Mouse (Mus musculus) left cerebral cortex, postnatal 4 days (tissue): ENCODE data around the gene Arl9. TPM values are rescaled to one million over a fixed set of nuclear protein-coding genes. Genes with fewer than 3 reads are reported as not detected.
"Not testable (repeated sequence)": the region's sequence is repeated elsewhere in the genome, so short reads cannot be mapped to it uniquely, and the experiment has no call there.

Experiments
- DNase-seq: peaks from one replicate; pipeline ENCODE4 v3.0.0-alpha.2; 2022
- intact Hi-C: fragments of 180-260 bp; cut with DNase I; formaldehyde crosslinking; loops from one replicate; pipeline ENCODE4 v1.15.1; 2025
- total RNA-seq, 2 experiments: library from RNA; stranded (reverse); gene quantifications; 2 replicates each; pipeline ENCODE4 v1.2.3; 2021

The Arl9 gene
- total RNA-seq, result under 1 TPM in 1 of 2 experiments, not detected in 1; 0.88 TPM

DNA sequence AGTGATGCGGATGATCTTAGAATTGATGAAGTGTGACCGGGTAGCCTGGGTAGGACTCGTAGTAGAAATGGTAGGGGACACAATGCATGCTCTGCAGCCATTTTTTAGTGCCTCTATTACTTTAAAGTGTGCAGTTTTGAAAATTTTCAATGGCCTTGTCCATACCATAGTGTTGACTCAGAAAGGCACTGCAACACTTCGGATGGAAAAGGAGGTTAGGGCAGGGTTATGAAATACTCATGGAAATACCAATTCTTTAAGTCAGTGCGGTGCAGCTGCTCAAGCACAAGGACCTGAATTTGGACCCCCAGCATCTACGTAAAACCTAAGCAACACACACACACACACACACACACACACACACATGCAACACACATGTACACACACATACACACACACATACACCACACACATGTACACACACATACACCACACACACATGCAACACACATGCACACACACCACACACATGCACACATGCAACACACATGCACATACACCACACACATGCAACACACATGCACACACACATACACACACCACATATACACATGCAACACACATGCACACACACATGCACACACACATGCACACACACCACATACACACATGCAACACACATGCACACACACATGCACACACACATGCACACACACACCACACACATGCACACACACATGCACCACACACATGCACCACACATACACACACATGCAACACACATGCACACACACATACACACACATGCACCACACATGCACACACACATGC is at the start of gene Arl9:
TSS of gene Arl9 (plus strand) at position 5 of the 771 bp plus-strand sequence.
- intact Hi-C loops, result no loop called here

DNA sequence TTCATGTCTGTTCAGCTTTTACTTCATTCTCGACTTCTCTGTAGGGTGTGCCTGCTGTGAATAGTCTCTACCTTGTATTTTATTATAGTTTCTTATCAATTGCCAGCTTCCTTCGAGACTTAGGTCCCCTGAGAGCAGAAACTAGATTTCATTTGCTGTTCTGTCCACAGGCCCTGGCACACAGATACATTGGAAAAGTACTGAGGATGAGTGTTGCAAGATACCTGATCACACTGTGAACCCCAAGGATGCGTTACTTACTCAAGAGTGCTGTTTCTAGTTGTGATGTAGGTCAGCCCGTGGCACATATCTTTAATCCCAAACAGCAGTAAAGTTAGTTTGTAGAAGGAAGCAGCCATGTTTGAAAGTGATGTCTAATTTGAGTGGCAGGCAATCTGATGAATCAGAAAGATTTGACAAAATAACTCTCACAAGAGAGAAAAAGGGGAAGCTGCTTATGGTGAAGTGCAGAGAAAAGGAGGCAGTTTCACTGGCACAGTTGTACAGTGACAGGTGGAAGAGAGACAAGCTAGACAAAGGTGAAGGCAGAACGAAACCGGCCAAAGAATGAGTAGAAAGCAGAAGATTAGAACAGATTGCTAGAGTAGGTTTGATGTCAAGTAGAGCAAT is 49.5 kb upstream of the Arl9 start:
- DNase-seq, result no peak
- intact Hi-C loops, result no loop called here

More for the DNA sequence above, at the start of gene Arl9:
- no peak for DNase-seq

DNA sequence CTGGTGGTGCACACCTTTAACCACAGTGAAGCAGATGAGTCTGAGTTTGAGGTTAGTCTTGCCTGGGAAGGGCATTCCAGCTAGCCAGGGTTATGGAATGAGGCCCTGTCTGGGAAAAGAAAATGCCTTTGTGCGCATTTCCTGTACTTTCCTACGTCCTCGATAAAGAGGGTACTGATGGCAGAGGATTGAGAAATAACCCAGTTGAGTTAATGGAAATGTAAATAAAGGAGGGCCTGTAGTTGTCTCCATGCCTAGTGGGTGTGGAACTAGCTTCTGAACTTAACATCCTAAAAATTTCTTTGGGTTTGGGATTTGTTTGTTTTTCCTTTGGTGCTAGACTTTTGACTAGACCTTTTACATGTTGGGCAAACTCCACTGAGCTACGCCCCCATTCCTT is 48.4 kb upstream of the Arl9 start:
- intact Hi-C loops, result no loop called here
- no peak for DNase-seq

DNA sequence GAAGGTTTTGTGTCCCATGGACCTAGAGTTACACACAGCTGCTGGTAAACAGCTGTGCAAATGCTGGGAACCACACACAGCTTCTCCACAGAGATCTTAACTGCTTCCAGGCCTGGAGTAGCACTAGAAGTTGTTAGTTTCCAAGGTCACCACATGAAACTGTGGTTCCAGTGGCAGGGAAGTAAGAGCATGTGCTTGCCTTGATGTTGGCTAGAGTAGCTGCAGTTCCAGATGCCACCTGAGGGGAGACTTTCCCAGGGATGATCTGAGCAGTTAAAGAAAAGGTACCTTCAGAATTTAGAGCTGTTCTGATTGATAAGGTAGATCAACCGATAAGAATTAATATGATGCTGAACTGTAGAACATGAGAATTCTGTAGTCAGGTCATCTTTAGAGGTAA is 45.9 kb upstream of the Arl9 start:
- intact Hi-C loops, result no loop called here
- DNase-seq, result no peak

DNA sequence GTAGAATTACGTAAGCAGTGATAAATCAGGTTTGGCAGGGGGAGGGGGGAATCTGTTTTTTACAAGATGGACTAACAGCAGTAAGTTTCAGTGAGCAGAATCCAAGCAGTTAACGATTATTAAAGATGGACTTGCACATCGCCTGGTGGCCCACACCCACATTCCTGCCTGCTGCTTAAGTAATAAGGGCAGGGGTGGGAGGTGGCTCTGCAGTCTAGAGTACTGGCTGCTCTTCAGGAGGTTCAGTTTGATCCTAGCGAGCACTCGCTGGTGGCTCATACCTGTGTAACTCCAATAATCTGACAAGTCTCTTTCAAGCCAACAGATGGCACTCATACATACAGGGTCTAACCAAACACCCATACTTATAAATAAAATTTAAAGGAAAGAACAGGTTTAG is 44.3 kb upstream of the Arl9 start:
- no peak for DNase-seq
- intact Hi-C loops, result no loop called here

DNA sequence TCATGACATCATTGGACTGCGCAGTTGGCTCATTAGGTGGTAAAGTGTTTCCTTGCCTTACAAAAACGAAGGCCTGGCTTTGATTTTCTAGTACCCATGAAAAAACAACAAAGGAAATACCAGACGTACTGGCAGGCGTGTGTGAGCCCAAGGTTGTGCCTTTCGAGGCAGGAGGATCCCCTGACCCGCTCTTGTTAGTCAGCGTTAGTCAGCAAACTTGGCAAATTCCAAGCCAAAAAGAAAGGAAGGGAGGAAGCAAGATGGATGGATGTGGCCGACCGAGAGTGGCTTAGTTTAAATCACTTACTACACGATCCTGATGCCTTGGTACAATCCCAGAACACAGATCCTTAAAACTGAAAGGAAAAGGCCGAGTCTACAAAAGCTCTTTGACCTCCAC is 41.3 kb upstream of the Arl9 start:
- no peak for DNase-seq
- intact Hi-C loops, result no loop called here

DNA sequence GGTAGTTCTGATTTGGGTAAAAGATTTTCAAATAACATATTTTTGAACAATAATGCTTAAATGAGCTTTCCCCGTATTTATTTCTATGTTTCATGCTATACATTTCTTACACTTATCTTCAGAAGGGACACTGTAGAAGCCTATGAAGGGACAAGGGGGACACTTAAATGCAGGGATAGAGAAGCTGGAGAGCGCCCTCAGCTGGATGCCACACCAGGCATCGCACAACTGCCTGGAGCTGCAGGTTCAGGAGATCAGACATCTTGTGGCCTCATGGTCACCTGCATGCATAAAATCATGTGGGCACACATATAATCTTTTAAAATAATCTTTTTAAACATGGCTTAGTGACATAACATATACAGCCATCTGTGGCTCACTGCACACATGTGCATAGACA is 39.2 kb upstream of the Arl9 start:
- intact Hi-C loops, result no loop called here
- DNase-seq, result no peak

DNA sequence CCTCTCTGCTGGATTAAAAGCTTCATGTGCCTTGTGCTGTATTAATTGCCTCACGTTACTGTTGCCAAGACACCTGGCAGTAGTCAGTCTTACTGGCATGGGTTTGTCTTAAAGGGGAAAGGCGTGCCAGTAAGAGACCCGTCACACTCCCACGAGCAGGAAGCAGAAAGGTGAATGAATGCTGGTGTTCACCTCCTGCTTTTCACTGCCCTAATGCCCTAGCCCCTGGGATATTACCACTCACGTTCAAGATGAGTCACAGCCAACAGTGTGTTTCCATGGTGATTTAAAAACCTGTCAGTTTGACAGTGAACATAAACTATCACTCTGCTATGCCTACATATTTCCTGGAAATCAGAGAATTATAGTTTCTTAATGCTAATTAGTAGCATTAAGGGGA is 34.6 kb upstream of the Arl9 start:
- intact Hi-C loops, result no loop called here
- no peak for DNase-seq

DNA sequence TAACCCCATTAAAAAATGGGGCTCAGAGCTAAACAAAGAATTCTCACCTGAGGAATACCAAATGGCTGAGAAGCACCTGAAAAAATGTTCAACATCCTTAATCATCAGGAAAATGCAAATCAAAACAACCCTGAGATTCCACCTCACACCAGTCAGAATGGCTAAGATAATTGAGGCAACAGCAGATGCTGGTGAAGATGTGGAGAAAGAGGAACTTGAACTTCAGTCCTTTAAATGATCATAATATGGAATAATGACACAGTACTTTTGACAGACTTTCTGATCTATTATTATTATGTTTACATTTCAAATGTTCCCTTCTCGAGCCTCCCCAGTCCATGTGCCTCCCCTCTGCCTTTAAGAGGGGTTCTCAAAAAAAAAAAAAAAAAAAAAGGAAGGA is 32.7 kb upstream of the Arl9 start:
- intact Hi-C loops, DNase-seq: not testable (repeated sequence)

DNA sequence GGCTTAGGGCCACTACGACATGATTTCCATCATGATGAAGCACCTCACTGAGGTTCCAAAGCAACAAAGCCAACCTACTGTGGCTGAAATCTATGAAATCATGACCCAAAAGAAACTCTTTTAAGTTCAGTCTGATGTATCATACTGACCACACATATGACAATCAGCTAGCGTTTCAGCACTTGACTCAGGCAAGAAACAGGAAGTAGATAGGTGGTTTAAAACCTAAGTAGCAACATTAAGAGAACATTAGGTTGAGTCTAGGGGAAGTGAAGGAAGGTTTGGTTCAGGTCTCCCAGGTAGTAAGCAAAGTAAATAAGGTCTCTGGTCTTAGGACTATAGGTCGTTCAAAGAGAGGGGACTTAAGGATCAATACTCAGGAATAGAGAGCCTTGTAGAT is 30.4 kb upstream of the Arl9 start:
- intact Hi-C loops, result no loop called here
- no peak for DNase-seq

DNA sequence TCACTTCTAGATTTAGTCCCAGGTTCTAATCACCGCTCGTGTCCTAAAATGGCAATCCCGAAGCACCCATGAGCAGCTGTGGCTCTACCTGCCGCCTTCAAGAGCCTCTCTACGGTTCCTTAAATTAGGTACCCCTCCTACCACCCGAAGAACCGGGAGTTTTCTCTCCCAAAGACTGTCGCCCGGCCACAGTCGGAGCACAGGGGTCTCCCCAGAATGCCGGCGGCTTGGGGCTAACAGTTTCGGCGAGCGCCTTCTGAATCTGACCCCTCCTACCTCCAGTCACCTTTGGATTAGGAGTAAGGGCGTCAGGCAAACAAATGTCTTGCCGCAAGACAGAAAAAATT is 29.7 kb upstream of the Arl9 start:
- intact Hi-C loops, result no loop called here

DNA sequence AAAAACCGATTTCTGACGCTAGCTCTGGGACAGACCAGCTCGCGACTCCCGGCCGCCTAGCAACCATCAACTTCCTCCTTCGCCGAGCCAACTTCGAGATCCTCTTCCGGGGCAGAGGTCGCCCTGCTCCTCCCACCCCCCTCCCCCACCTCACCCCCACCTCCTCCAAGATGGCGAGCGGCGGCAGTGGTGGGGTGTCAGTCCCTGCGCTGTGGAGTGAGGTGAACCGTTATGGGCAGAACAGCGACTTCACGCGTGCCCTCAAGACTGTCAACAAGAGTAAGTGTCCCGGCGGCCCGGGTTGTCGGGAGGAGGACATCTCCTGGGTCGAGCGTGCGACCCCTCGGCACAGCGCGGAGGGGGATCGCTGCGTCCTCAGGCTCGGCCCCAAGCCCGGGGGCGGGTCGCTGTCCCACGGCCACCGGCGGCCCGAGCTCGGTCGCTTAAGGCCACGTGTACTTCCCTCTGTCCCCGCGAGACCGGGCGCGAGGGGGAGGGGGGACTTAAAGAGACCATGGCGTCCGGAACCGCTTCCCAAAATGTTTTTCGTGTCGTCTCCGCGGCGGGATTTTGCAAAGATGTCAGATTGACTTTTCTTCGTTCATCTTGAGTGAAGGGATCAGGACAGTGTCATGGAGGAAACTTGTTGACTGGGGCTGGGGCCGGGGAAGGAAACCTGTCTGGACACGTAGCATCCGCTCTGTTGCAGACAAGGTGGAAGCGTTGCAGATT is 29.1 kb upstream of the Arl9 start, which contains the start of gene Srp72:
TSS of gene Srp72 (plus strand) at position 130 of the 732 bp plus-strand sequence.
- peak; percentile 88 for DNase-seq
- intact Hi-C loops, result no loop called here

More for the DNA sequence above, 29.7 kb upstream of the Arl9 start:
- no peak for DNase-seq

DNA sequence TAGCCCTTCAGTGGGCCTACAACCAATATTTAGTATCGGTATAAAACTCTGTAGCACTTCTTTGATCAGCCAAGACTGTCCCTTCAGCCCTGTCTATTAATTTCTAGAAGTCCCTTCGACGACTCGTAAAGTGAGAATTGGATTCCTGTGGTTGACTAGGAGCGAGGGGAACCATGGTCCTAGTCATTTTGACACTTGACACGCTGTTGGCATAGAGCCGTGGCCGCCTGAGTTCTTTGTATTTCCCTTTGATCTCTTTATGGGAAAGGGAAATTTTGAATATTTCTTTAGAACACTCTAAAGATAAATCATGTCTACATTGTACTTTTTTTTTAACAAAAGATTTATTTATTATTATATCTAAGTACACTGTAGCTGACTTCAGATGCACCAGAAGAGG is 28.1 kb upstream of the Arl9 start:
- no peak for DNase-seq
- intact Hi-C loops, result no loop called here

DNA sequence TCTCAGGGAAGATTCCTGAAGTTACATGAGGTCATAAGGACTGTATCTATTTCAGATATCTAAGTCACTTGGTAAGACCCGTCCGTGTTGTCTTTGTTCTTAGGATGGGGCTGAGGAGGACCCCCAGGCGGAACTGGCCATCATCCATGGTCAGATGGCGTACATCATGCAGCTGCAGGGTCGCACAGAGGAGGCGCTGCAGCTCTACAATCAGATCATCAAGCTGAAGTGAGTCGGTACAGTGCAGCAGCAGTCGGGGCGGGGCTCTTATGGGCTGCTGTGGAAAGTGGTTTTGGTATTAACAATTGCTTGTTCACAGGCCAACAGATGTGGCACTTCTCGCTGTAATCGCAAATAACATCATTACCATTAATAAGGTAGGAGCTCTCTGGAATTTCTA is 19.8 kb upstream of the Arl9 start:
- intact Hi-C loops, result no loop called here
- DNase-seq, result no peak

DNA sequence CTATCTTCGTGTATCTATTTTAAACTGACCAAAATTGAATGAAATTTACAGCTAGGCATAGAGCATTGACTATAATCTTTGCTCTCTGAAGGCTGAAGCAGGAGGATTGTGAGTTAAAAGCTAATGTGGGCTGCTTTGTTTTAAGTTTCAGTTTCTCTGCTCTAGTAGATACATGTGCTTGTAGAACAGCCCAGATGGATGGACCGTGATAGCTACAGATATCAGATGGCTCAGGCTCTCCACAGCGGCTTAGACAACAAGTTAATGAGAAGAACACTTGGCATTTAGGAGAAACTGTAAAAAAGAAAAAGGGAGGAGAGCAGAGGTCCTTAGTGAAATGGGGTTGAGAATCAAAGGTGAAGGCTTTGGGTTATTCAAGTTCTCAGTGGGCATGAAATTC is 13.1 kb upstream of the Arl9 start:
- no peak for DNase-seq
- intact Hi-C loops, result loop anchor here (10.0 kb wide), 1 partner anchor 344 kb away; no protein-coding TSS in a partner anchor

DNA sequence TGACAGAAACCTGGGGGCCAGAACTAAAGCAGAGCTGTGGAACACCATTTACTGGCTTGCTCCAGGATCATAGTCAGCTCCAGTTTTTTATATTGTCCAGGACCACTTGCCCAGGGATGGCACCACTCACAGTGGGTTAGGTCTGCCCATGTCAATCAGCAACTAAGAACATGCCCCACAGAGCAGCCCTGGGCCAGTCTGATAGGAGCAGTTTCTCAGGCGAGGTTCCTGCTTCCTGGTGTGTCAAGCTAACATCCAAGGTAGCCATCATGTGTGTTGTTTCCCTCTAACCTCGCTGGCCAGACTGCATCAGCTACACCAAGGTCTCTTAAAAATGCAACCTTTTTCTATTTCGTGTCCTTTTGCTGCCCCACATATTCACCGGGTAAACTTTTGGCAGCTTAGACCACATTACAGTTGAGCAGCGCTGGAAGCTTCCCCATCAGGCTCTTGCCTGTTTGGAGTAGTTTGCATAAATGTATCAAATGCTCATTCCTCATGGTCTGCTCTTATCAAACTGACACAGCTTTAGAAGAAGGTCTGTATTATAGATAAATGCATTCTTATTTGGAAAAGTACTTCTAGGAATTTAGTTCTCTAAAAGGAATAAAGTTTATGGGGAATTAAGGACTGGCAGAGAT is 10.6 kb upstream of the Arl9 start:
- DNase-seq, result no peak
- intact Hi-C loops, result loop anchor here (10.0 kb wide), 1 partner anchor 342 kb away; no protein-coding TSS in a partner anchor

DNA sequence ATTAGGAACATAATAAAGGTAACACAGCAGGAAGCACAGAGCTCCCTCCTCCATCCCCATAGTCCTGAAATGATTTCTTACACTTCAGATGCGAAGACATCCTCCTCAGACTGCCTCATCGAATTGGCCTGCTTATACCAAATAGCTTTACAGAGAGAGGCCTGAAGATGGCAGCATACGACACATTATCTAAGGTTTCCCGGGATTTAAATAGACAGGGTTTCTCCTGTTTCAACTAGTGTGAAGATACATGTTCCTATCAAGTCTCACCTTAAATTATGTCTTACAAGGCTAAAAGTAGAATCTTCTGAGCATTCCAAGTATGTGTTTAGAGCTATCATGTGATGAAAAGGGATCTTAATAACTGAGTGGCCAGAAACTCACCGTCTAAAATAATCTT is 5.4 kb upstream of the Arl9 start:
- no peak for DNase-seq
- intact Hi-C loops, result loop anchor here (5.0 to 10.0 kb wide), 2 partner anchors 219 to 336 kb away; no protein-coding TSS in a partner anchor

DNA sequence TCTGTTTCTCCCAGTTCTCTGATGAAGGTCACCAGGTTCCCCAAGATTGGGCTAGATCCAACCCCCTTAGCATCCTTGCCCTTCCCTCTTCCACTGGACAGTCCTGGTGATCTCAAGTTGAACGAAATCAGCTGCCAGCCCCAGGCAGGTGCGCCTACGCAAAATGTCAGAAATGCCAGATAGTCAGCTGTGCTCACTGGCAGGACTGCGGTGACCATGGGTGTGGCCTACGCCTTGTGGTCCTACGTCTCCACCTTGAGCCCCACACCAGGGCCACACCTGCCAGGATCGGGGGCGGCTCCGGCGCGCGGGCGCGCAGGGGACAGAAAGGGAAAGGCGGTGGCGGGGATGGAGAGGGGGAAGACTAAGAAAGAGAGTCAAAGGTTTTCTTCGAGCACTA is 2.7 kb upstream of the Arl9 start:
- intact Hi-C loops, result no loop called here
- no peak for DNase-seq

DNA sequence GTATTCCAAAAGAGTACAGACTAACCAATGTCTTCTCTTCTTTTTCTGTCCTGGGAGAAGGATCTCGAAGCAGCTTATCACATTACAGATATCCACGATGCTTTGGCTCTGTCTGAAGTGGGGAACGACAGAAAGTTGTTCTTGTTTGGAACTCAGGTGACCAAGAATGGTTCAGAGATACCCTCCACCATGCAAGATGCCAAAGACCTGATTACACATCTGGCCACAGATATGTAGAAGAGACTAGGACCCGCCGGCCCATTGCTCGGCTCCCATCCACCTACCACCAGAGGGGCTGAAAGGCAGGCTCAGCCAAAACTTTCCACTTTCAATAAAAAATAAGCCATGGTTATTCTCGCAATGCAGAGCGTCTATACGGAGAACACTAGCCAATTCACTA is 6.5 kb downstream of the Arl9 start:
- intact Hi-C loops, result no loop called here
- DNase-seq, result no peak

DNA sequence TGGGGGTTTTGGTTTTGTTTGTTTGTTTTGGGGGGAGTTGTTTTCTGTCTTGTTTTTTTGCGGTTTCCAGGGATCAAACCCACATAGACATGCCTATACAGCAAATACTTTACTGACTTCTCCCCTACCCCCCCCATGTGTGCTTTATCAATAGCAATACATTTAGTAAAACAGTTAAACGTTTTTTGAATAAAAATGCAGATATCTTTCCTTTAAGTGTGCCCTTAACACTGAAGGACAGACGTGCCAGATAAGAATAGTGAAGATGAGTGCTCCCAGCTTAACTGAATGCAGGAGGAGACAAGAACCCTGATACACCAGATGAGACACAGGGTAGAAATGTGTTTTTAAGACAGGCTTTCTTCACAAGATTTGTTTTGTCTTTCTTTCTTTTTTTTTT is 7.2 kb downstream of the Arl9 start:
- no peak for DNase-seq
- intact Hi-C loops, result no loop called here

DNA sequence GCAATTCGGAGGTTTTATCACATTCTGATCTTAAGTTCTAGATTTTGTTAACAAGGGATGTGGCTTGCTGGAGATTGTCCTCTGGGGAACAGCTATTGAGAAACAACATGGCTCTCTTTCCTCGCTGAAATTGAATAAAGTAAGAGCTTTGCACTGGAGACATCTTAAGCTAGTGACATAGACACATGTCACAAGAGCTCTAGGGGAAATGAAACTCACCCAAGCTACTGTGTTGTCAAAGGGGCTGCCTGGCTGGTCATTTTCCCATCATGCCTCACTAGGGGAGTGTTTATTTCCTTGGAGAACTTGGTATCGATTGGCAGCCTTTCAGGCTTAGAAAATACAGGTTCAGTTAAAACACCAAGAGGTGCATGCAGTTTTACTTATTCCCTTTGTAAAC is 9.3 kb downstream of the Arl9 start:
- DNase-seq, result no peak
- intact Hi-C loops, result no loop called here
